Mouse (Mus musculus): ENCODE measurements around the gene Frs2. TPM values are rescaled to one million over a fixed set of nuclear protein-coding genes. Genes with fewer than 3 reads are reported as not detected.

Frs2 gene
- polyA plus RNA-seq (2014; fragmentation: Nextera tagmentation; extraction: Ambion mirVana): 27.0 and 32.2 TPM in 2 replicates

DNA sequence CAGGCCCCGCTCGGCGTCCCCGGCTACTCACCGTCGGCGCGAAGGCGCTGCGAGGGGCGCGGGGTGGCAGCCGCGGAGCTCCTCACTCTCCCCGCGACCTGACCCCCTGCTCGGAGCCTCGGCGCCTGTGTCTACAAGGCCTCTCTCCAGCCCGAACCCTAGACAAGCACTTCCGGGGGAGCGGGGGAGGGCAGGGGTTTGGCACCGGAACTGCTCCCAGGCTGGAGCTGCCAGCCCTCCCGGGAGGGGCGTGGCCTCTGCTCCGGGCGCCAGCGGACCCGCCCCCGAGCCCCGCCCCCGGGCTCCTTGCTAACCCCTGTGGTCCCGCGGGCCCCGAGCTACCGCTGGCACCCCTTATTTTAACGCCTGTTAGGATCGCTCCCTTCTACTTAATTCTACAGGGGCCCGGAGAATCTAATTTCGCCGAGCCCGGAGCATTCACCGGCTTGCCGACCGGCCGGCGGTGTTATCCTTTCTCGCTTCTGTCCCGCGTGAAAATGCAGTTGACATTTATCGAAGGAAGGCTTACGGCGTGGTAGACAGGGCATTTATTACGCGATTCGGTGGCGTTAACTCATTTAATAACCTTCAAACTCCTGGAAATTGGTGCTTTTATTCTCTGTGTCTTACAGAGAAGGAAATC lies at the start of gene Frs2:
Gene Frs2, minus strand, starts transcription at position 174 of the 643 bp plus-strand sequence.
- Histone ChIP-seq H3K36me3 (replicated peaks; ENCODE audit: control insufficient read depth, insufficient read depth) (no peaks in the 10 kb centered on the region), H3K9ac (peak within 1 kb of the TSS; percentile 96), H3K4me3 (replicated peaks; ENCODE audit: low read length) (peak within 1 kb of the TSS; percentile 98), H3K27ac (peak within 1 kb of the TSS; percentile 82), H3K4me1 (replicated peaks; ENCODE audit: control insufficient read depth, insufficient read depth, low read length) (peaks cover 27% of the 10 kb centered on the region), H3K4me2 (replicated peaks) (peak within 1 kb of the TSS; percentile 77), H3K9me3 (ENCODE audit: control insufficient read depth, low read length) (no peaks in the 10 kb centered on the region), H3K27me3 (ENCODE audit: control insufficient read depth, insufficient read depth, low read length) (peaks cover 10% of the 10 kb centered on the region; the same call in 1 of the 2 replicates)
- peak; percentile 97 for ATAC-seq (ENCODE audit: low FRiP score)
- peak; percentile 93 for DNase-seq (ENCODE audit: low spot score)
- WGBS: under 1% methylated on average over 57 of the region's 57 CpGs

DNA sequence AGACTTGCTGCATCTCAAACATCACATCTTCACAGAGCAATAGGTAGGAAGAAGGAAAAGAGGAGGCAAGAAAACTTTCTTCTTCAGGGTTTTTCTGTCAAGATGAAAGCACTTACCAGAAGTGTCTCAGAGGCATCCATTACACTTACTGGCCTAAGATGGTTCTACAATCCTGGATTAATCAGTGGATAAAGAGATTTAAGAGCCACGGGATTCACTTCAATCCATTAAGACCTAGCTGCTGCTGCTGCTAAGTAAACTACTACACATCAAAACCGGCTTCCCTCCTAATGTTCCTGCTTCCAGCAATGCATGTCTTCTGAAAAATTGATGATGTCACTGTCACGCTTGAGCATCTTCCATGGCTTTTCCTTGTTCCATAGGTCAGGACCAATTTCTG lies 48.4 kb upstream of the Frs2 start:
- Histone ChIP-seq H3K27ac (no peak overlapping the region), H3K9ac (no peak overlapping the region), H3K4me1 (replicated peaks; ENCODE audit: control insufficient read depth, insufficient read depth, low read length) (no peaks in the 10 kb centered on the region), H3K9me3 (ENCODE audit: control insufficient read depth, low read length) (no peaks in the 10 kb centered on the region), H3K36me3 (replicated peaks; ENCODE audit: control insufficient read depth, insufficient read depth) (no peaks in the 10 kb centered on the region), H3K27me3 (ENCODE audit: control insufficient read depth, insufficient read depth, low read length) (no peaks in the 10 kb centered on the region), H3K4me3 (replicated peaks; ENCODE audit: low read length) (no peak overlapping the region), H3K4me2 (replicated peaks) (no peak overlapping the region)
- DNase-seq (ENCODE audit: low spot score) (no peak), ATAC-seq (ENCODE audit: low FRiP score) (no peak)
- WGBS: 81% methylated on average over 3 of the region's 3 CpGs

- no peak for ATAC-seq (ENCODE audit: low FRiP score)
These were observed 47.4 kb upstream of the Frs2 start for GRCm38 (mm10) chr10:117195748-117196147.

GRCm38 (mm10) chr10:117195005-117195404 lies 46.7 kb upstream of the Frs2 start:
- Histone ChIP-seq H3K36me3 (replicated peaks; ENCODE audit: control insufficient read depth, insufficient read depth) (no peaks in the 10 kb centered on the region), H3K4me3 (replicated peaks; ENCODE audit: low read length) (no peak overlapping the region), H3K27ac (no peak overlapping the region), H3K27me3 (ENCODE audit: control insufficient read depth, insufficient read depth, low read length) (no peaks in the 10 kb centered on the region), H3K4me2 (replicated peaks) (no peak overlapping the region), H3K4me1 (replicated peaks; ENCODE audit: control insufficient read depth, insufficient read depth, low read length) (no peaks in the 10 kb centered on the region), H3K9me3 (ENCODE audit: control insufficient read depth, low read length) (no peaks in the 10 kb centered on the region), H3K9ac (no peak overlapping the region)
- no peak for DNase-seq (ENCODE audit: low spot score)
- 91% methylated on average over 12 of the region's 12 CpGs for WGBS
- ATAC-seq (ENCODE audit: low FRiP score): no peak

More at GRCm38 (mm10) chr10:117195748-117196147, 47.4 kb upstream of the Frs2 start:
- whole genome bisulfite sequencing: 98% methylated on average over 4 of the region's 4 CpGs
- Histone ChIP-seq H3K4me3 (replicated peaks; ENCODE audit: low read length) (no peak overlapping the region), H3K36me3 (replicated peaks; ENCODE audit: control insufficient read depth, insufficient read depth) (no peaks in the 10 kb centered on the region), H3K4me1 (replicated peaks; ENCODE audit: control insufficient read depth, insufficient read depth, low read length) (no peaks in the 10 kb centered on the region), H3K9me3 (ENCODE audit: control insufficient read depth, low read length) (no peaks in the 10 kb centered on the region), H3K9ac (no peak overlapping the region), H3K27ac (no peak overlapping the region), H3K4me2 (replicated peaks) (no peak overlapping the region), H3K27me3 (ENCODE audit: control insufficient read depth, insufficient read depth, low read length) (no peaks in the 10 kb centered on the region)
- DNase-seq (ENCODE audit: low spot score): no peak

- Histone ChIP-seq H3K9ac (no peak overlapping the region), H3K27ac (no peak overlapping the region), H3K36me3 (replicated peaks; ENCODE audit: control insufficient read depth, insufficient read depth) (no peaks in the 10 kb centered on the region), H3K9me3 (ENCODE audit: control insufficient read depth, low read length) (no peaks in the 10 kb centered on the region), H3K4me1 (replicated peaks; ENCODE audit: control insufficient read depth, insufficient read depth, low read length) (no peaks in the 10 kb centered on the region), H3K4me2 (replicated peaks) (no peak overlapping the region), H3K4me3 (replicated peaks; ENCODE audit: low read length) (no peak overlapping the region), H3K27me3 (ENCODE audit: control insufficient read depth, insufficient read depth, low read length) (no peaks in the 10 kb centered on the region)
- DNase-seq (ENCODE audit: low spot score) (no peak), ATAC-seq (ENCODE audit: low FRiP score) (no peak)
- WGBS: 86% methylated on average over 5 of the region's 5 CpGs
These were observed 45.0 kb upstream of the Frs2 start for GRCm38 (mm10) chr10:117193364-117193763.

- H3K4me2 ChIP-seq (replicated peaks): no peak overlapping the region
- H3K36me3 ChIP-seq (replicated peaks; ENCODE audit: control insufficient read depth, insufficient read depth): no peaks in the 10 kb centered on the region
- no peaks in the 10 kb centered on the region for H3K9me3 ChIP-seq (ENCODE audit: control insufficient read depth, low read length)
- H3K4me1 ChIP-seq (replicated peaks; ENCODE audit: control insufficient read depth, insufficient read depth, low read length): no peaks in the 10 kb centered on the region
- DNase-seq (ENCODE audit: low spot score) (no peak), ATAC-seq (ENCODE audit: low FRiP score) (no peak)
- no peak overlapping the region for H3K27ac ChIP-seq
- H3K4me3 ChIP-seq (replicated peaks; ENCODE audit: low read length): no peak overlapping the region
- no peaks in the 10 kb centered on the region for H3K27me3 ChIP-seq (ENCODE audit: control insufficient read depth, insufficient read depth, low read length)
- no peak overlapping the region for H3K9ac ChIP-seq
- 68% methylated on average over 9 of the region's 9 CpGs for WGBS
These were observed 37.2 kb upstream of the Frs2 start for GRCm38 (mm10) chr10:117185399-117186089.

DNA sequence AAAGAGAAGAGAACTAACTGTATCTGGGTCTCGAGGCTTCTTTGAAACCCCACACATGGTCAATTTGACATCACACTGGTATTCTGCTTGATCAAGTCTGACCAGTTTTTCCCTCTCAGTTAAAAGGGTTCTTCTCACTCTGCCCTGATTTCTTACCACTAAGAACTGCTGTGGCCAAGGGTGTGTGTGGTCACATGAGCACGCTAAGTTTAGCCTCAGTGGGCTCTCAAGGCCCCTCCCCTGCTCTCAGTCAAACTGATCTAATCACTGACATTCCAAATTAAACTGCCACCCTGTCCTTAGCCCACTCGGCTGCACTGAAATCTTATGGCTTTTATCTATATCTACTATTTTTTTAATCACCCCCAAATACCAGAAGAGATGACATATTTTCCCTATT lies 32.8 kb upstream of the Frs2 start:
- H3K9me3 ChIP-seq (ENCODE audit: control insufficient read depth, low read length): no peaks in the 10 kb centered on the region
- no peak overlapping the region for H3K27ac ChIP-seq
- H3K27me3 ChIP-seq (ENCODE audit: control insufficient read depth, insufficient read depth, low read length): no peaks in the 10 kb centered on the region
- H3K36me3 ChIP-seq (replicated peaks; ENCODE audit: control insufficient read depth, insufficient read depth): no peaks in the 10 kb centered on the region
- DNase-seq (ENCODE audit: low spot score) (no peak), ATAC-seq (ENCODE audit: low FRiP score) (no peak)
- no peak overlapping the region for H3K4me3 ChIP-seq (replicated peaks; ENCODE audit: low read length)
- H3K4me1 ChIP-seq (replicated peaks; ENCODE audit: control insufficient read depth, insufficient read depth, low read length): no peaks in the 10 kb centered on the region
- no peak overlapping the region for H3K4me2 ChIP-seq (replicated peaks)
- H3K9ac ChIP-seq: no peak overlapping the region
- WGBS: 58% methylated on average over 3 of the region's 3 CpGs

DNA sequence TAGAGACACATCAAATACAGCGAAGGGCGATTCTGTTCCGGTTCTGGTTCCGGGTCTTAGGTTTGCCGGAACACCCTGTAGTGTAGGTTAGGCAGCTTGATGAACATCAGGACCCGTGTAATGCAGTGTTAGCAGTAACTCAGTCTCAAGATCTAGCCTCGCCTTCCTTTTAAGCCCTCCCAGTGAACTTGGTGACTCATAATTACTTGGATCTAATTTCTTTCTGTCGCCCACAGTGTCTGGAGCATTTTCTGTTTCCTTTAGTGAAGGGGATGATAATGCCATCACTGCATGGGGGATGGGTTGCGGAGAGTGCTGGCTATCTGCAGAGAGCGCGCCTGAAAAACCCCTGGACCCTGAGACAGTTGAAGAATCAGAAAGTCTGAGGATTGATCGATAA lies 26.3 kb upstream of the Frs2 start:
- no peaks in the 10 kb centered on the region for H3K9me3 ChIP-seq (ENCODE audit: control insufficient read depth, low read length)
- ATAC-seq (ENCODE audit: low FRiP score) (no peak), DNase-seq (ENCODE audit: low spot score) (no peak)
- 65% methylated on average over 12 of the region's 12 CpGs for WGBS
- H3K4me1 ChIP-seq (replicated peaks; ENCODE audit: control insufficient read depth, insufficient read depth, low read length): no peaks in the 10 kb centered on the region
- no peaks in the 10 kb centered on the region for H3K36me3 ChIP-seq (replicated peaks; ENCODE audit: control insufficient read depth, insufficient read depth)
- no peak overlapping the region for H3K9ac ChIP-seq
- no peak overlapping the region for H3K4me3 ChIP-seq (replicated peaks; ENCODE audit: low read length)
- 0 out of 2 replicates have a peak overlapping the region, but pooled peaks have one; percentile 17 for H3K4me2 ChIP-seq (replicated peaks)
- H3K27ac ChIP-seq: no peak overlapping the region
- H3K27me3 ChIP-seq (ENCODE audit: control insufficient read depth, insufficient read depth, low read length): no peaks in the 10 kb centered on the region

DNA sequence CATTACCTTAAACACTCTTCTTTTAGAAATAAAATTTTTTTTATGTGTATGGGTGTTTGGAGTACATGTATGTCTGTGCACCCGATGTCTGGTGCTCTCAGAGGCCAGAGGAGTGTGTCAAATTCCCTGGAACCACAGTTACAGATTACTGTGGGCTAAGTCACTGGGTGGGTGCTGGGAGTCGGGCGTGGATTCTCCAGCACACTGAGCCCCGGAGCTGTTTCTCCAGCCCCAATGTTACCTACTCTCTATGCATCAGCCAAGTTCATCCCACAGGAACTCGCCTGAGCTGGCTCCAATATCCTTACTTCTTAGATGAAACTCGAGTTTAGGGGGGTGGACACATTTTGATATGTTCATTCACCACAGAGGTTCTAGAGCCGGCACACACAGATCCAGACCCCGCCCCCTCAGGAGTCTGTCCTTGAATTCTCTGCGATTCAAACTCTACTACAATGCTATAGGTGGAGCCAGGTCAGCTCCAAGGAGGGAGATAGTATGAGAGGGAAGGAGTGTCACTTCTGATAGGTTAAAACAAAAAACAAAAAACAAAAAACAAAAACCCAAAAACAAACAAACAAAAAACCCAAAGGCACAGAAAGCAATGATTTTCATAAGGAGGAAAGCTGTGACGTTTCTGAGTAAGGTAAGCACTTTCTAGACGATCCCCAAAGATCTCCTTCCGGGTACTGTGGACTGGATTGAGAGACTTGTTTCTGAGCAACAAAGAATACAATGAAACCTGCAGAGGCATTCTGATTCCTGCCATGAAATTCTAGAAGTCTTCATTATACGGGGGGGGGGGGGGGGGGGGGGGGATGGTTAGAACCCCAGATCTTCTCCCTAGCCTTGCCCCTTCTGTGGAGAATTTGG lies 25.5 kb upstream of the Frs2 start:
- H3K27me3 ChIP-seq (ENCODE audit: control insufficient read depth, insufficient read depth, low read length): no peaks in the 10 kb centered on the region
- DNase-seq (ENCODE audit: low spot score): no peak
- H3K27ac ChIP-seq: no peak overlapping the region
- 42% methylated on average over 13 of the region's 13 CpGs for WGBS
- H3K4me1 ChIP-seq (replicated peaks; ENCODE audit: control insufficient read depth, insufficient read depth, low read length): no peaks in the 10 kb centered on the region
- H3K4me2 ChIP-seq (replicated peaks): peak overlapping the region; percentile 10; the same call in 1 of the 2 replicates
- no peak for ATAC-seq (ENCODE audit: low FRiP score)
- no peak overlapping the region for H3K4me3 ChIP-seq (replicated peaks; ENCODE audit: low read length)
- H3K36me3 ChIP-seq (replicated peaks; ENCODE audit: control insufficient read depth, insufficient read depth): no peaks in the 10 kb centered on the region
- no peak overlapping the region for H3K9ac ChIP-seq
- H3K9me3 ChIP-seq (ENCODE audit: control insufficient read depth, low read length): no peaks in the 10 kb centered on the region

All from hindbrain, embryonic 14.5 days (tissue).